Mouse (Mus musculus) G1E (cell line): ENCODE data around the gene Rhoh.

ENCODE experiments used
- CTCF ChIP-seq: IDR thresholded peaks from 2 replicates; pipeline ENCODE4 v1.5.1; 2012; ENCODE audit warnings: low read depth, low read length, inconsistent platforms, mixed read lengths
- GATA1 ChIP-seq: IDR thresholded peaks from 2 replicates; pipeline ENCODE4 v1.6.1; 2012; ENCODE audit warnings: borderline replicate concordance, low read length, inconsistent platforms, mixed read lengths
- POLR2AphosphoS5 ChIP-seq: IDR thresholded peaks from 2 replicates; pipeline ENCODE4 v1.6.1; 2012; ENCODE audit warnings: low read depth, low read length, inconsistent platforms; ENCODE audit not compliant: insufficient replicate concordance
- TAL1 ChIP-seq: conservative IDR thresholded peaks from 2 replicates; pipeline ENCODE4 v1.6.1; 2012; ENCODE audit warnings: low read depth, low read length, inconsistent platforms, mixed read lengths

- TF ChIP-seq TAL1 = no peak
- TF ChIP-seq GATA1 = no peak
- TF ChIP-seq CTCF = no peak
- TF ChIP-seq POLR2AphosphoS5 = no peak
Observed at GRCm38 (mm10) chr5:65913126-65913525, 52.1 kb downstream of the Rhoh start.
